Mouse (Mus musculus) CH12.LX (cell line): ENCODE results near the gene Irs3.

Source experiments
- CTCF ChIP-seq, 2 experiments: IDR thresholded peaks in 1 of 2; conservative IDR thresholded peaks in 1 of 2; 2 replicates each; pipeline ENCODE4 v1.5.1; 2011 to 2012; ENCODE audit warnings: low read depth in 2 of 2, low read length in 2 of 2, improper control_type of control experiment in 1 of 2, inconsistent platforms in 1 of 2, mild to moderate bottlenecking in 1 of 2, moderate library complexity in 1 of 2
- EP300 ChIP-seq: IDR thresholded peaks from 2 replicates; pipeline ENCODE4 v1.6.1; 2011; ENCODE audit warnings: low read length, improper control_type of control experiment
- ETS1 ChIP-seq: conservative IDR thresholded peaks from 2 replicates; pipeline ENCODE4 v1.6.1; 2012; ENCODE audit warnings: low read depth, mild to moderate bottlenecking, inconsistent platforms, low read length, improper control_type of control experiment, moderate library complexity
- MEF2A ChIP-seq: IDR thresholded peaks from 2 replicates; pipeline ENCODE4 v1.6.1; 2014; ENCODE audit warnings: low read depth, mild to moderate bottlenecking, inconsistent platforms, low read length, improper control_type of control experiment, borderline replicate concordance
- POLR2A ChIP-seq: IDR thresholded peaks from 2 replicates; pipeline ENCODE4 v1.6.1; 2011; ENCODE audit warnings: low read depth, mild to moderate bottlenecking, improper control_type of control experiment, low read length
- POLR2AphosphoS2 ChIP-seq: IDR thresholded peaks from 2 replicates; pipeline ENCODE4 v1.6.1; 2011; ENCODE audit warnings: low read depth, low read length, improper control_type of control experiment
- RAD21 ChIP-seq: IDR thresholded peaks from 2 replicates; pipeline ENCODE4 v1.6.1; 2011; ENCODE audit warnings: low read depth, mild to moderate bottlenecking, low read length, improper control_type of control experiment, moderate library complexity
- RCOR1 ChIP-seq: conservative IDR thresholded peaks from 2 replicates; pipeline ENCODE4 v1.6.1; 2012; ENCODE audit warnings: low read depth, mild to moderate bottlenecking, inconsistent platforms, low read length, improper control_type of control experiment

DNA sequence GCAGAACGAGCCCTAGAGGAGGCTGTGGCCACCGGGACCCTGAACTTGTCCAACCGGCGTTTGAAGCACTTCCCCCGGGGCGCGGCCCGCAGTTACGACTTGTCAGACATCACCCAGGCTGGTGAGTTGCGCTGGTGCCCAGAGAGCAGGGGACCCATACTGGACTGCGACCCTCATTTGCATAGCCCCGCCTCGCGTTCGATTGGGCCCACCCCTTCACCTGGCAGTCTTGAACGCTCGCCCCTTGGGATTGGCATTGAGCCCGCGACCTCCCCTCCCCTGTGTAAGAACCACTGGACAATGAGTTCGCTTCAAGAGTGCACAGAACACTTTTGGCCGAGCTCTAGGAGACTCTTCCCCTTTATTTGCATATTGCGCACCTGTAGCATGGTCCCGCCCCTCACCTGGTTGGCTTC lies 16.2 kb downstream of the Irs3 start:
- TF ChIP-seq RCOR1: no peak
- no peak for TF ChIP-seq MEF2A
- TF ChIP-seq CTCF (conservative IDR thresholded peaks at IDR 0.05 in 1 of 2, IDR thresholded peaks at IDR 0.05 in 1 of 2; ENCODE audit: low read depth in 2 of 2, low read length in 2 of 2): no peak
- TF ChIP-seq POLR2A: no peak; the same call in 1 of the 2 replicates
- no peak for TF ChIP-seq EP300
- no peak for TF ChIP-seq ETS1
- no peak for TF ChIP-seq RAD21
- TF ChIP-seq POLR2AphosphoS2: no peak
